Mouse (Mus musculus) urinary bladder, postnatal 14 days (tissue): ENCODE results near the gene Gm20388.

ENCODE experiments used
- DNase-seq: peaks from one replicate; pipeline ENCODE4 v3.0.0; 2021; ENCODE audit warnings: low spot score

Gene Gm20388

GRCm38 (mm10) chr8:122089186-122089700 lies 2178.6 kb downstream of the Gm20388 start:
- DNase-seq = no peak

- no peak for DNase-seq
Measured at GRCm38 (mm10) chr8:122092476-122092875, 2181.8 kb downstream of the Gm20388 start.

- DNase-seq = no peak
Measured at GRCm38 (mm10) chr8:122098766-122099165, 2188.1 kb downstream of the Gm20388 start.

- DNase-seq = no peak
Measured at GRCm38 (mm10) chr8:122099711-122100220, 2189.1 kb downstream of the Gm20388 start.

- DNase-seq = no peak
Measured at GRCm38 (mm10) chr8:122101816-122102215, 2191.2 kb downstream of the Gm20388 start.

GRCm38 (mm10) chr8:122102286-122102685 lies 2191.6 kb downstream of the Gm20388 start:
- DNase-seq = no peak

GRCm38 (mm10) chr8:122103241-122103640 lies 2192.6 kb downstream of the Gm20388 start:
- no peak for DNase-seq

- no peak for DNase-seq
Measured at GRCm38 (mm10) chr8:122104658-122105057, 2194.0 kb downstream of the Gm20388 start.

- peak; percentile 64 for DNase-seq
Measured at GRCm38 (mm10) chr8:122106270-122106669, 2195.6 kb downstream of the Gm20388 start.

- DNase-seq = no peak
Measured at GRCm38 (mm10) chr8:122110240-122110866, 2199.7 kb downstream of the Gm20388 start.

- DNase-seq = peak; percentile 56
Measured at GRCm38 (mm10) chr8:122110867-122111253, 2200.2 kb downstream of the Gm20388 start.

GRCm38 (mm10) chr8:122111745-122112144 lies 2201.1 kb downstream of the Gm20388 start:
- no peak for DNase-seq

- no peak for DNase-seq
Measured at GRCm38 (mm10) chr8:122112264-122112965, 2201.8 kb downstream of the Gm20388 start.

GRCm38 (mm10) chr8:122114890-122115289 lies 2204.2 kb downstream of the Gm20388 start:
- no peak for DNase-seq

- no peak for DNase-seq
Measured at GRCm38 (mm10) chr8:122116716-122117357, 2206.2 kb downstream of the Gm20388 start.

GRCm38 (mm10) chr8:122118097-122118496 lies 2207.5 kb downstream of the Gm20388 start:
- peak; percentile 36 for DNase-seq

- DNase-seq = no peak
Measured at GRCm38 (mm10) chr8:122118536-122118935, 2207.9 kb downstream of the Gm20388 start.

GRCm38 (mm10) chr8:122124326-122124725 lies 2213.7 kb downstream of the Gm20388 start:
- DNase-seq = no peak

- DNase-seq = no peak
Measured at GRCm38 (mm10) chr8:122126659-122127058, 2216.0 kb downstream of the Gm20388 start.

- DNase-seq = no peak
Measured at GRCm38 (mm10) chr8:122134121-122134529, 2223.5 kb downstream of the Gm20388 start.

- no peak for DNase-seq
Measured at GRCm38 (mm10) chr8:122135494-122135893, 2224.9 kb downstream of the Gm20388 start.

GRCm38 (mm10) chr8:122139784-122140183 lies 2229.1 kb downstream of the Gm20388 start:
- peak; percentile 82 for DNase-seq

- DNase-seq = no peak
Measured at GRCm38 (mm10) chr8:122140411-122140810, 2229.8 kb downstream of the Gm20388 start.
